Mouse (Mus musculus): ENCODE measurements around the gene Brms1l. TPM values are rescaled to one million over a fixed set of nuclear protein-coding genes. Genes with fewer than 3 reads are reported as not detected.
"Not testable (repeated sequence)": the region's sequence is repeated elsewhere in the genome, so short reads cannot be mapped to it uniquely, and the experiment has no call there.

The Brms1l gene
- 30.0 and 35.3 TPM in 2 replicates for polyA plus RNA-seq (2014; fragmentation: Nextera tagmentation; extraction: Ambion mirVana)

DNA sequence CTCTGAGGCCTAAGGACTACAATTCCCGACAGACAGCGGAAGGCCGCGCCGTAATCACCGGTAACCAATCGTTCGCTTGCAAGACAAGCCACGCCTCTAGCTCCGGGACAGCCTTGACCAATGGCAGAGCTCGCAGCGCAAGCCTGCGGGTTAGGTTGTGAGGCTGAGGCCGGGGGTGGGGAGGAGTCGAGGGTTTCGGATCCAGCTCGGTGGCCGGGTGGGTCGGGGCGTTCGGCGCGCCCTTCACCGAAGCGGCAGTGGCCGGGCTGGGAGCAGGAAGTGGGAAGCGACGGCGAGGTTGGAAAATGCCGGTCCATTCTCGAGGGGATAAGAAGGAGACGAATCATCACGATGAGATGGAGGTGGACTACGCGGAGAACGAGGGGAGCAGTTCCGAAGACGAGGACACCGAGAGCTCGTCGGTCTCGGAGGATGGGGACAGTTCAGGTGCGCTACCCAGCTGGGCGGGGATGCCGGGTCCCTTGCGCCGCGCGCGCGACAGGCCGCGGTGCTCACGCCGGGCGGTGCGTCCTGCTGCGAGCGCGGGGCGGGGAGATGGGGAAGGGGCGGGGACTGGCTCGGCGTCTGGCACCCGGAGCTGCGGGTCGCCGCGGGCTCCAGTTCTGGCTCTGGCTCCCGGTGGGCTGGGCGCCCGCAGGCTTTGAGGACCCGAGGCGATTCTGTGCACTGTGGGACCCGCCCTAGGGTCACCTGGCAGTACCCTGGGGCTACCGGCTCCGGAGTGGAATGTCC, at the start of gene Brms1l:
Brms1l (plus strand) TSS at position 126 of the 753 bp plus-strand sequence.
- H3K9ac ChIP-seq (ENCODE audit: low read length): peak within 1 kb of the TSS; percentile 80
- under 1% methylated on average over 73 of the region's 77 CpGs for WGBS
- H3K4me2 ChIP-seq (ENCODE audit: low read length): peak within 1 kb of the TSS; percentile 74
- no peaks in the 10 kb centered on the region for H3K27me3 ChIP-seq (replicated peaks; ENCODE audit: control insufficient read depth, insufficient read depth, low read length)
- H3K27ac ChIP-seq (ENCODE audit: low read depth): peak within 1 kb of the TSS; percentile 94
- H3K4me3 ChIP-seq (ENCODE audit: low read depth, low read length): peak within 1 kb of the TSS; percentile 84
- ATAC-seq (replicated peaks; ENCODE audit: low FRiP score, low TSS enrichment, low read depth) (peak; percentile 99), DNase-seq (ENCODE audit: low spot score) (peak; percentile 94)
- H3K36me3 ChIP-seq (ENCODE audit: control insufficient read depth, insufficient read depth, low read length): 0 out of 2 replicates have a peak, but pooled peaks cover under 1% of the 10 kb centered on the region
- peaks cover 4% of the 10 kb centered on the region; the same call in 1 of the 2 replicates for H3K4me1 ChIP-seq (replicated peaks; ENCODE audit: control insufficient read depth, insufficient read depth, low read length)
- H3K9me3 ChIP-seq (ENCODE audit: control insufficient read depth, low read length): no peaks in the 10 kb centered on the region

DNA sequence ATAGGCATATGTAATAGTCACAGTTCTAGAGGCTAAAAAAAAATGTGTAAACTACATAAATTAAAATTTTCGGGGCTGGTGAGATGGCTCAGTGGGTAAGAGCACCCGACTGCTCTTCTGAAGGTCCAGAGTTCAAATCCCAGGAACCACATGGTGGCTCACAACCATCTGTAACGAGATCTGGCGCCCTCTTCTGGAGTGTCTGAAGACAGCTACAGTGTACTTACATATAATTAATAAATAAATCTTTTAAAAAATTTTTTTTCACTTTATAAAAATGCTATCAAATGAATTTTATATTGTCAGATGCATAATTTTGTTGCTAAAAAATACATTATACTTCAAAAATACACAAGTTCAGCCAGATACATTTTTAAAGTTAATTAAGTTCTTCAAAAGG, 41.6 kb upstream of the Brms1l start:
- not testable (repeated sequence) for H3K27me3 ChIP-seq (replicated peaks; ENCODE audit: control insufficient read depth, insufficient read depth, low read length); ATAC-seq (replicated peaks; ENCODE audit: low FRiP score, low TSS enrichment, low read depth); H3K36me3 ChIP-seq (ENCODE audit: control insufficient read depth, insufficient read depth, low read length); H3K9ac ChIP-seq (ENCODE audit: low read length); H3K4me3 ChIP-seq (ENCODE audit: low read depth, low read length); H3K4me1 ChIP-seq (replicated peaks; ENCODE audit: control insufficient read depth, insufficient read depth, low read length); H3K27ac ChIP-seq (ENCODE audit: low read depth); H3K4me2 ChIP-seq (ENCODE audit: low read length); DNase-seq (ENCODE audit: low spot score); H3K9me3 ChIP-seq (ENCODE audit: control insufficient read depth, low read length)
- 79% methylated on average over 4 of the region's 4 CpGs for WGBS

DNA sequence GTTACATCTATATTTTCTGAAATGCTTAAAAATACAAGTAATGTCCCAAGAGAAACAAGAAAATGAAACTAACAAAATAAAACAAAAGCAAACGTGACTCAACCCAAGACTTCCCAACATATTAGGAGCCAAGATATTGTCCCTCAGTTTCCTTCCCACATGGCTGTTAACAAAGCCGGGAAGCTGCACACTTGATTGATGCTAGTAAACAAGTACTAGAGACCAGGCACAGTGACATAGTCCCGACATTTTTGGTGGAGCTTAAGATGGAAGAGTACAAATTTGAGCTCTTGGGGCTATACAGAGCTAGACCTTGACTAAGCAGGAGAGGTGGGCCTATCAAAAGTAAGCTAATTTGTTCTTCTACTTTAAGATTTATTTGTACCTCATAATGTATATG, 39.0 kb upstream of the Brms1l start:
- no peak for DNase-seq (ENCODE audit: low spot score)
- no peaks in the 10 kb centered on the region for H3K27me3 ChIP-seq (replicated peaks; ENCODE audit: control insufficient read depth, insufficient read depth, low read length)
- 75% methylated on average over 3 of the region's 3 CpGs for WGBS
- 0 out of 2 replicates have a peak, but pooled peaks cover 3% of the 10 kb centered on the region for H3K36me3 ChIP-seq (ENCODE audit: control insufficient read depth, insufficient read depth, low read length)
- H3K4me1 ChIP-seq (replicated peaks; ENCODE audit: control insufficient read depth, insufficient read depth, low read length): no peaks in the 10 kb centered on the region
- ATAC-seq (replicated peaks; ENCODE audit: low FRiP score, low TSS enrichment, low read depth): no peak
- H3K4me2 ChIP-seq (ENCODE audit: low read length): no peak overlapping the region
- no peak overlapping the region for H3K27ac ChIP-seq (ENCODE audit: low read depth)
- no peak overlapping the region for H3K9ac ChIP-seq (ENCODE audit: low read length)
- no peaks in the 10 kb centered on the region for H3K9me3 ChIP-seq (ENCODE audit: control insufficient read depth, low read length)
- no peak overlapping the region for H3K4me3 ChIP-seq (ENCODE audit: low read depth, low read length)

DNA sequence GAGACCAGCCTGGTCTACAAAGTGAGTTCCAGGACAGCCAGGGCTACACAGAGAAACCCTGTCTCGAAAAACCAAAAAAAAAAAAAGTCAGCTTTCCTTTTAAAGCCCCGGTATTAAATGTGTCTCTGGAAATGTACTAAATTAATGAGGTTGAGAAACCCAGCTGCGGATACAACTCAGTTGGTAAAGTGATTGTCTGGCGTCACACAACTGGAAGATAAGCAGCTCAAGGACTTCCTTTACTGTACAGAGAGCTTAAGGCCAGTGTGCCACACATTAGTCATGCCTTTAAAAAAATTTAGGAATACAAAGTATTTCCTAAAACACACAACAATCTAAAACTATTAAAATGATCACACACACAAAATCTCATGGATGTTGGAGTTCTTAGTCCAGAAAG, 37.4 kb upstream of the Brms1l start:
- no peak for DNase-seq (ENCODE audit: low spot score)
- no peak for ATAC-seq (replicated peaks; ENCODE audit: low FRiP score, low TSS enrichment, low read depth)
- H3K27ac ChIP-seq (ENCODE audit: low read depth): no peak overlapping the region

DNA sequence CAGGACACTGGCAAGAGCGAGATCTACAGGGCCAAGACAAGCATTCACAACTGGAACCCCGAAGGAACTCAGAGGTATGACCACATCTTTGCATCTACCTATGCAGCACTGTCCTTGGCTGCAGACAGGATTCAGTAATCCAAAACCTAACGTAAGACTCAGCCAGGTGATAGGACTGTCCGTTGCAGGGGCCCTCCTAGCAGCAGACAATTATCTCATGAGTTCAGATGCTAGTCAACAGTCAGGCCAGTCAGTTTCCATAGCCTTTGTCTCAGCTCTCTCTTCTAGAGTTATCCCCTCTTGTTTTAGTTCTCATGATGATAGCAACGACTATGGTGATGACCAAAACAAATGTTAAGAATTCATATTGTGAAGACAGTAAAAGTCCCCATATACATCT, 36.0 kb upstream of the Brms1l start:
- H3K9me3 ChIP-seq (ENCODE audit: control insufficient read depth, low read length): no peaks in the 10 kb centered on the region
- H3K9ac ChIP-seq (ENCODE audit: low read length): no peak overlapping the region
- H3K4me3 ChIP-seq (ENCODE audit: low read depth, low read length): no peak overlapping the region
- no peak for ATAC-seq (replicated peaks; ENCODE audit: low FRiP score, low TSS enrichment, low read depth)
- 89% methylated on average over 5 of the region's 5 CpGs for WGBS
- no peak overlapping the region for H3K4me2 ChIP-seq (ENCODE audit: low read length)
- no peaks in the 10 kb centered on the region for H3K36me3 ChIP-seq (ENCODE audit: control insufficient read depth, insufficient read depth, low read length)
- no peaks in the 10 kb centered on the region for H3K4me1 ChIP-seq (replicated peaks; ENCODE audit: control insufficient read depth, insufficient read depth, low read length)
- no peak for DNase-seq (ENCODE audit: low spot score)
- H3K27me3 ChIP-seq (replicated peaks; ENCODE audit: control insufficient read depth, insufficient read depth, low read length): no peaks in the 10 kb centered on the region
- no peak overlapping the region for H3K27ac ChIP-seq (ENCODE audit: low read depth)

More for the DNA sequence above, 37.4 kb upstream of the Brms1l start:
- Histone ChIP-seq H3K9ac (ENCODE audit: low read length) (no peak overlapping the region), H3K9me3 (ENCODE audit: control insufficient read depth, low read length) (no peaks in the 10 kb centered on the region), H3K4me2 (ENCODE audit: low read length) (no peak overlapping the region), H3K27me3 (replicated peaks; ENCODE audit: control insufficient read depth, insufficient read depth, low read length) (no peaks in the 10 kb centered on the region), H3K36me3 (ENCODE audit: control insufficient read depth, insufficient read depth, low read length) (0 out of 2 replicates have a peak, but pooled peaks cover 3% of the 10 kb centered on the region), H3K4me1 (replicated peaks; ENCODE audit: control insufficient read depth, insufficient read depth, low read length) (no peaks in the 10 kb centered on the region), H3K4me3 (ENCODE audit: low read depth, low read length) (no peak overlapping the region)
- 80% methylated on average over 4 of the region's 4 CpGs for WGBS

DNA sequence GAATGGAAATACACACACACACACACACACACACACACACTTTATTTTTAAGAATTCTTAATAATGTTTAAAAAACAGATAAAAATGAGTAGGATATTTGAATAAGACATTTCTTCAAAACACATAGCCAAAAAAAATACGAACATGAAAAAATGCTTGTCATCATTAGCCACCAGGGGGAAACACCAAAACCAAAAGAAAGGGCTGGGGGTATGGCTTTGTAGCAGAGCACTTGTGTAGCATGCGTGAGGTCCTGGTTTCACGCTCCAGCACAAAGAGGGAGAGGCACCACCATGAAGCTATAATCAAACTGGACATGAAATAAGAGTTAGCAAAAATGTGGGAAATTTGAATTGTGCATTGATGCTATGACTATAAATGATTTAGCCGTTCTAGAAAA, 35.0 kb upstream of the Brms1l start:
- H3K27me3 ChIP-seq (replicated peaks; ENCODE audit: control insufficient read depth, insufficient read depth, low read length): no peaks in the 10 kb centered on the region
- H3K4me3 ChIP-seq (ENCODE audit: low read depth, low read length): no peak overlapping the region
- no peak overlapping the region for H3K27ac ChIP-seq (ENCODE audit: low read depth)
- no peaks in the 10 kb centered on the region for H3K36me3 ChIP-seq (ENCODE audit: control insufficient read depth, insufficient read depth, low read length)
- no peaks in the 10 kb centered on the region for H3K9me3 ChIP-seq (ENCODE audit: control insufficient read depth, low read length)
- H3K4me2 ChIP-seq (ENCODE audit: low read length): no peak overlapping the region
- no peak overlapping the region for H3K9ac ChIP-seq (ENCODE audit: low read length)
- no peak for ATAC-seq (replicated peaks; ENCODE audit: low FRiP score, low TSS enrichment, low read depth)
- DNase-seq (ENCODE audit: low spot score): no peak
- WGBS: 96% methylated on average over 4 of the region's 4 CpGs
- no peaks in the 10 kb centered on the region for H3K4me1 ChIP-seq (replicated peaks; ENCODE audit: control insufficient read depth, insufficient read depth, low read length)

DNA sequence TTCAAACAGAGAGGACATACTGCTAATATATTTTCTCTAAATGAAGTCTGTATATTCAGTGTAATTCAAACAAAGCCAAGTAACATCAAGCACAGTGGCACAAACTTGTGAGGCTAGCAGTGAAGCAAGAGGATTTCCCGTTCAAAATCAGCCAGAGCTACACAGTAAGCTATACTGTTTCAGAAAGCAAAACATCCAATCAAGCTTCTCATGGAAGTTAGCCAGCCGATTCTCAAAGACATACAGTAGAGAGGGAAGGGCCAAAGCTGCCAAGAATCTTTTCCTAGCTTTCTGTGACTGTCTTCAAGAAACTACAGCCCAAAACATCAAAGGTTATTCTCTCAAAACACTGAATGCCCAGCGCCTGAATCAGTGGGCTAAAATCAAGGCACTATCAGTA, 31.1 kb upstream of the Brms1l start:
- Histone ChIP-seq H3K4me2 (ENCODE audit: low read length) (no peak overlapping the region), H3K9ac (ENCODE audit: low read length) (no peak overlapping the region), H3K9me3 (ENCODE audit: control insufficient read depth, low read length) (no peaks in the 10 kb centered on the region), H3K27ac (ENCODE audit: low read depth) (no peak overlapping the region), H3K4me3 (ENCODE audit: low read depth, low read length) (no peak overlapping the region), H3K36me3 (ENCODE audit: control insufficient read depth, insufficient read depth, low read length) (no peaks in the 10 kb centered on the region), H3K4me1 (replicated peaks; ENCODE audit: control insufficient read depth, insufficient read depth, low read length) (no peaks in the 10 kb centered on the region), H3K27me3 (replicated peaks; ENCODE audit: control insufficient read depth, insufficient read depth, low read length) (no peaks in the 10 kb centered on the region)
- WGBS: 61% methylated on average over 3 of the region's 3 CpGs
- DNase-seq (ENCODE audit: low spot score): no peak
- no peak for ATAC-seq (replicated peaks; ENCODE audit: low FRiP score, low TSS enrichment, low read depth)

DNA sequence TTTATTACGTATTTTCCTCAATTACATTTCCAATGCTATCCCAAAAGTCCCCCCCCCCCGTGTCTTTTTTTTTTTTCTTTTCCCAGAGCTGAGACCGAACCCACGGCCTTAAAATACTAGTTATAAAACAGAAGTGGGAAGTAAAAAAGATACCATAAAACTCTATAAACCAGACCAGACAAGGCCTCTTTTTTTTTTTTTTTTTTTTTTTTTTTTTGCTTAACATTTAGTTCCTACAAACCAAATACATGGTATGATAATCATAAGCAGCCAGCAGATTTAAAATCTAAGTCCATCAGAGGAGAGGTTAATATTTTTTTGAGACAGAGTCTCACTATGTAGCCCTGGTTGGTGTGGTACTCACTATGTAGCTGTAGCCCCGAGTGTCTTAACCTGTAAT, 19.6 kb upstream of the Brms1l start:
- no peaks in the 10 kb centered on the region for H3K9me3 ChIP-seq (ENCODE audit: control insufficient read depth, low read length)
- H3K4me1 ChIP-seq (replicated peaks; ENCODE audit: control insufficient read depth, insufficient read depth, low read length): peaks cover 12% of the 10 kb centered on the region
- H3K4me3 ChIP-seq (ENCODE audit: low read depth, low read length): no peak overlapping the region
- ATAC-seq (replicated peaks; ENCODE audit: low FRiP score, low TSS enrichment, low read depth) (no peak), DNase-seq (ENCODE audit: low spot score) (no peak)
- WGBS: 87% methylated on average over 5 of the region's 5 CpGs
- H3K36me3 ChIP-seq (ENCODE audit: control insufficient read depth, insufficient read depth, low read length): no peaks in the 10 kb centered on the region
- H3K9ac ChIP-seq (ENCODE audit: low read length): no peak overlapping the region
- H3K27ac ChIP-seq (ENCODE audit: low read depth): no peak overlapping the region
- H3K4me2 ChIP-seq (ENCODE audit: low read length): no peak overlapping the region
- no peaks in the 10 kb centered on the region for H3K27me3 ChIP-seq (replicated peaks; ENCODE audit: control insufficient read depth, insufficient read depth, low read length)

DNA sequence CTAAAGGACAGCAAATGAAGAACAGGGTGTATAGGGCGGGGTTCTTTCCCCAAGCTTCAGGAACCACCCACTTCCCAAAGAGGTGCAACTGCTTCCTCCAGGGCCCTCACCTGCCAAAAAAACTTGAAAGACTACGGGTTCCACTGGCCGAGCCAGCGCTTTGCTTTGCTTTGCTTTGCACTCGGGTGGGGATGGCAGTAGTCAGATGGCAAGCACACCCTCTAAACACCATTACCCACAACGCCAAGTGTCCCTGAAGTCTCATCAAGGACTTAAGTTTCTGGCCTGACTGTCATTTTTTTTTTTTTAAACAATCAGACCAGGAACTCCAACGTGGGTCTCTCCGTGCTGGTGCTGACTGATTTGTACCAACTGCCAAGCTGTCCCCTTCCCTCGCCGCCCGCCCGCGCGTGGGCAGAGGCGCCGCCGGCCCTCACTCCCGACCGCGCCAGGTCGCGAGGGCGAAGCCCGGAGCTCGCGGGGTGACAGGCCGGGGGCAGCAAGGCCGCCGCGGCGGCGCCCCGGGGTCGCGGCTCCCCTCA, 15.9 kb upstream of the Brms1l start:
- no peaks in the 10 kb centered on the region for H3K9me3 ChIP-seq (ENCODE audit: control insufficient read depth, low read length)
- no peaks in the 10 kb centered on the region for H3K36me3 ChIP-seq (ENCODE audit: control insufficient read depth, insufficient read depth, low read length)
- H3K4me3 ChIP-seq (ENCODE audit: low read depth, low read length): peak overlapping the region; percentile 94
- DNase-seq (ENCODE audit: low spot score) (peak; percentile 82), ATAC-seq (replicated peaks; ENCODE audit: low FRiP score, low TSS enrichment, low read depth) (peak; percentile 10)
- peak overlapping the region; percentile 91 for H3K27ac ChIP-seq (ENCODE audit: low read depth)
- H3K9ac ChIP-seq (ENCODE audit: low read length): peak overlapping the region; percentile 89
- H3K4me1 ChIP-seq (replicated peaks; ENCODE audit: control insufficient read depth, insufficient read depth, low read length): peaks cover 12% of the 10 kb centered on the region
- no peaks in the 10 kb centered on the region for H3K27me3 ChIP-seq (replicated peaks; ENCODE audit: control insufficient read depth, insufficient read depth, low read length)
- peak overlapping the region; percentile 71 for H3K4me2 ChIP-seq (ENCODE audit: low read length)
- 1% methylated on average over 35 of the region's 35 CpGs for WGBS

All from intestine, embryonic 14.5 days (tissue).